Mouse (Mus musculus): ENCODE measurements around the gene Hjurp. TPM values are rescaled to one million over a fixed set of nuclear protein-coding genes. Genes with fewer than 3 reads are reported as not detected.

Hjurp gene
- total and polyA plus RNA-seq, 3 experiments = 59.4 to 103 (median 76.3) TPM

GRCm38 (mm10) chr1:88283376-88284227 lies 6.2 kb upstream of the Hjurp start:
- Histone ChIP-seq H3K4me3 (ENCODE audit: control insufficient read depth in 1 of 2, insufficient read depth in 1 of 2, low read depth in 2 of 2, low read length in 2 of 2) (no peak overlapping the region), H3K79me2 (ENCODE audit: control insufficient read depth, insufficient read depth, low read length, poor library complexity) (no peaks in the 10 kb centered on the region), H3K27ac (ENCODE audit: control insufficient read depth, low read depth, low read length) (no peak overlapping the region), H3K9me3 (replicated peaks; ENCODE audit: insufficient read depth, low read length) (no peaks in the 10 kb centered on the region), H3K9ac (ENCODE audit: control insufficient read depth, low read depth, low read length, poor library complexity, severe bottlenecking) (no peak overlapping the region), H3K27me3 (ENCODE audit: control insufficient read depth in 1 of 2, insufficient read depth in 2 of 2, low read length in 2 of 2) (no peaks in the 10 kb centered on the region), H3K36me3 (ENCODE audit: control insufficient read depth in 1 of 2, insufficient read depth in 2 of 2, low read length in 2 of 2) (no peaks in the 10 kb centered on the region; a peak in 1 of 4 replicates), H3K4me1 (ENCODE audit: control insufficient read depth in 1 of 2, insufficient read depth in 2 of 2, low read length in 2 of 2) (no peaks in the 10 kb centered on the region)
- DNase-seq (ENCODE audit: low read depth, low spot score) = no peak
- TF ChIP-seq UBTF (IDR thresholded peaks at IDR 0.05; ENCODE audit: borderline replicate concordance, insufficient read depth, low read depth, low read length) = no peak
- TF ChIP-seq ETS1 (IDR thresholded peaks at IDR 0.05; ENCODE audit: low read depth, low read length) = no peak
- no peak for TF ChIP-seq ZNF384 (IDR thresholded peaks at IDR 0.05; ENCODE audit: low read depth, low read length)
- TF ChIP-seq POLR2A (IDR thresholded peaks at IDR 0.05; ENCODE audit: control insufficient read depth in 1 of 2, insufficient read depth in 1 of 2, low read depth in 1 of 2, low read length in 2 of 2, poor library complexity in 1 of 2) = no peak
- TF ChIP-seq BHLHE40 (IDR thresholded peaks at IDR 0.05; ENCODE audit: borderline replicate concordance, low read depth, low read length) = no peak
- no peak for TF ChIP-seq MAFK (IDR thresholded peaks at IDR 0.05; ENCODE audit: borderline replicate concordance, low read depth, low read length)
- no peak for TF ChIP-seq NELFE (IDR thresholded peaks at IDR 0.05; ENCODE audit: low read depth, low read length)
- TF ChIP-seq ELF1 (IDR thresholded peaks at IDR 0.05; ENCODE audit: low read depth, low read length) = no peak
- TF ChIP-seq KAT2A (conservative IDR thresholded peaks at IDR 0.05; ENCODE audit: low read depth, low read length) = no peak

- H3K36me3 ChIP-seq (ENCODE audit: control insufficient read depth in 1 of 2, insufficient read depth in 2 of 2, low read length in 2 of 2) = peaks cover 0 to 5% of the 10 kb centered on the region in 2 experiments; a peak in 2 of 4 replicates
These were observed 4.9 kb upstream of the Hjurp start for GRCm38 (mm10) chr1:88282301-88282700.

More at GRCm38 (mm10) chr1:88282301-88282700, 4.9 kb upstream of the Hjurp start:
- TF ChIP-seq USF2 (IDR thresholded peaks at IDR 0.05; ENCODE audit: borderline replicate concordance in 1 of 2, insufficient read depth in 1 of 2, low read depth in 1 of 2, low read length in 2 of 2) (no peak), MYC (IDR thresholded peaks at IDR 0.05; ENCODE audit: low read depth, low read length) (no peak), MYB (IDR thresholded peaks at IDR 0.05; ENCODE audit: low read depth, low read length) (no peak), ETS1 (IDR thresholded peaks at IDR 0.05; ENCODE audit: low read depth, low read length) (no peak), POLR2AphosphoS5 (IDR thresholded peaks at IDR 0.05; ENCODE audit: borderline replicate concordance, low read depth, low read length) (no peak), GABPA (IDR thresholded peaks at IDR 0.05; ENCODE audit: low read depth, low read length) (no peak), CHD1 (IDR thresholded peaks at IDR 0.05; ENCODE audit: low read depth, low read length) (no peak), MAZ (IDR thresholded peaks at IDR 0.05; ENCODE audit: low read depth, low read length) (no peak), ZNF384 (IDR thresholded peaks at IDR 0.05; ENCODE audit: low read depth, low read length) (no peak), MAFK (IDR thresholded peaks at IDR 0.05; ENCODE audit: borderline replicate concordance, low read depth, low read length) (no peak), TBP (IDR thresholded peaks at IDR 0.05; ENCODE audit: low read depth, low read length) (no peak)
- Histone ChIP-seq H3K27ac (ENCODE audit: control insufficient read depth, low read depth, low read length) (no peak overlapping the region), H3K27me3 (ENCODE audit: control insufficient read depth in 1 of 2, insufficient read depth in 2 of 2, low read length in 2 of 2) (no peaks in the 10 kb centered on the region), H3K9ac (ENCODE audit: control insufficient read depth, low read depth, low read length, poor library complexity, severe bottlenecking) (no peak overlapping the region), H3K4me1 (ENCODE audit: control insufficient read depth in 1 of 2, insufficient read depth in 2 of 2, low read length in 2 of 2) (no peaks in the 10 kb centered on the region), H3K79me2 (ENCODE audit: control insufficient read depth, insufficient read depth, low read length, poor library complexity) (peaks cover under 1% of the 10 kb centered on the region; the same call in 1 of the 2 replicates), H3K4me3 (ENCODE audit: control insufficient read depth in 1 of 2, insufficient read depth in 1 of 2, low read depth in 2 of 2, low read length in 2 of 2) (no peak overlapping the region), H3K9me3 (replicated peaks; ENCODE audit: insufficient read depth, low read length) (no peaks in the 10 kb centered on the region)
- no peak for DNase-seq (ENCODE audit: low read depth, low spot score)
